Mouse (Mus musculus) erythroblast, embryonic 14.5 days (primary cell): ENCODE measurements around the gene Erc2.

ENCODE experiments used
- GATA1 ChIP-seq: IDR thresholded peaks from 2 replicates; pipeline ENCODE4 v1.6.1; 2012; ENCODE audit warnings: low read length, inconsistent platforms, mixed read lengths
- TAL1 ChIP-seq: IDR thresholded peaks from 3 replicates; pipeline ENCODE4 v1.6.1; 2012; ENCODE audit warnings: low read length, inconsistent platforms, mixed read lengths

DNA sequence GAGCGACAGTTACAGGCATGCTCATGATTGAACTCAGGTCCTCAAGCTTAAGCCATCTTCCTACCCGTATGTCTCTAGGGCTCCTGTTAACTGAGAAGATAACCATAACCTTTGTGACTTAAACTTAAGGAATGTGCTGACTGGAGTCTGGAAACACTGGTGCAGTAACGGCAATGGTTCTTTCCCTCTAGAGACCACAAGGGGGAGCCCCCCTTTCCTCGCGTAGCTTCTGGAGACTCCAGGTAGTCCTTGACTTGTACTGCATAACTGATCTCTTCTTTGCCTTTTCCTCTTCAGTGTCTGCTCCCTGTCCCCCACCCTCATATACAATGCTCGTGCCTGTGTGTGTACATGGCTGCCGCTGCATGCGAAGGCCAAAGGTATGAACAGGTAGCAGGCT lies 326.2 kb downstream of the Erc2 start:
- TF ChIP-seq GATA1 (no peak), TAL1 (no peak)
